Mouse (Mus musculus): ENCODE results near the gene Nyap1.

- TF ChIP-seq GATA1 (IDR thresholded peaks at IDR 0.05; ENCODE audit: low read length): no peak
- no peak for TF ChIP-seq TAL1 (IDR thresholded peaks at IDR 0.05; ENCODE audit: low read length)
These were observed 23.2 kb downstream of the Nyap1 start for GRCm38 (mm10) chr5:137718020-137718790.

Measured in erythroblast, embryonic 14.5 days (primary cell).